ENCODE assay signal across 8 mouse cellular contexts in genomic region chr14:119003320-119003719, GRCm38 (mm10).
DNase-seq lines count a peak whose midpoint lies in the region; ATAC-seq and TF ChIP-seq lines count a peak whose summit lies in the region.
"Had no signal": no experiment of that assay in that cellular context is flagged by ENCODE, and none has a peak within 500 bp of the region (broad histone marks: within the 10 kb centered on the region; RNA-seq: fewer than 3 reads in every experiment).

No protein-coding gene starts in this region.

- no peak overlapping the region for H3K27ac ChIP-seq in left cerebral cortex, adult 2 months
- H3K27ac ChIP-seq in thymus, adult 2 months (ENCODE audit: control insufficient read depth, insufficient read depth, low read length) = no peak overlapping the region
- H3K27ac ChIP-seq: neural tube, embryonic 12.5 days had no signal

- TF ChIP-seq POLR2A in thymus, adult 2 months (IDR thresholded peaks at IDR 0.05; ENCODE audit: control insufficient read depth, extremely low read depth, insufficient read depth, low read length, poor library complexity) = no peak

- intact Hi-C loops in left cerebral cortex, adult 2 months (cut with DNase I) = no loop called here

- no peak for DNase-seq in left cerebral cortex, adult 2 months (ENCODE audit: extremely low spot score in 1 of 2, low spot score in 2 of 2)
- DNase-seq in left cerebral cortex, adult 11 months (ENCODE audit: low spot score) = no peak
- peak; percentile 44 for DNase-seq in ZHBTc4 (ENCODE audit: low read depth, low spot score)
- DNase-seq in kidney, postnatal 10 days = peak; percentile 46
- peak; percentile 66 for DNase-seq in thymus, adult 2 months
- no peak for DNase-seq in urinary bladder, postnatal 25 days (ENCODE audit: low spot score)

- H3K4me3 ChIP-seq in left cerebral cortex, adult 2 months = no peak overlapping the region
- H3K4me3 ChIP-seq in thymus, adult 2 months (ENCODE audit: control insufficient read depth, insufficient read depth, low read length) = no peak overlapping the region
- H3K4me3 ChIP-seq: neural tube, embryonic 12.5 days had no signal

- H3K27me3 ChIP-seq in thymus, adult 2 months (ENCODE audit: control insufficient read depth, insufficient read depth, low read length) = no peaks in the 10 kb centered on the region
- H3K27me3 ChIP-seq: neural tube, embryonic 12.5 days had no signal

- H3K4me1 ChIP-seq in thymus, adult 2 months (replicated peaks; ENCODE audit: control insufficient read depth, insufficient read depth, low read length) = peaks cover 4% of the 10 kb centered on the region

- no peak for ATAC-seq in erythroblast, adult 5-6 weeks (replicated peaks; ENCODE audit: low FRiP score, poor library complexity, severe bottlenecking)

- TF ChIP-seq CTCF in left cerebral cortex, adult 2 months (IDR thresholded peaks at IDR 0.05) = peak; percentile 57
- TF ChIP-seq CTCF in thymus, adult 2 months (IDR thresholded peaks at IDR 0.05; ENCODE audit: borderline replicate concordance, control insufficient read depth, extremely low read depth, insufficient read depth, low read length, poor library complexity) = no peak

- no peaks in the 10 kb centered on the region for H3K36me3 ChIP-seq in thymus, adult 2 months (ENCODE audit: control insufficient read depth, insufficient read depth, low read length)

Comparison
In these comparisons a context has a peak if more than half of its experiments do, and no peak if none do; other contexts are left out.
1. DNase-seq: peak in ZHBTc4 (single experiment), kidney, postnatal 10 days (single experiment) and thymus, adult 2 months (single experiment); none in left cerebral cortex, adult 2 months (0 of 2), left cerebral cortex, adult 11 months (single experiment) and urinary bladder, postnatal 25 days (single experiment).